Mouse (Mus musculus) stomach, embryonic 14.5 days (tissue): ENCODE measurements around the gene Ogdh. TPM values are rescaled to one million over a fixed set of nuclear protein-coding genes. Genes with fewer than 3 reads are reported as not detected.

Experiments used
- ATAC-seq: fragments of 200-750 bp; cut with Nextera tagmentation; 2 replicates; pipeline ENCODE4 v1.8.0; 2017; ENCODE audit warnings: low read depth, moderate TSS enrichment; ENCODE audit not compliant: insufficient number of reproducible peaks, insufficient read depth, low FRiP score
- H3K27ac ChIP-seq: fragments of 300-500 bp; sonication (generic); 2 replicates; pipeline ENCODE4 v1.5.1; 2014; ENCODE audit warnings: mild to moderate bottlenecking, low read length, moderate library complexity, mixed read lengths
- H3K27me3 ChIP-seq: fragments of 300-500 bp; sonication (generic); 2 replicates; pipeline ENCODE4 v1.6.1; 2014; ENCODE audit warnings: low read length, control low read depth, mixed read lengths; ENCODE audit not compliant: control insufficient read depth, insufficient read depth
- H3K36me3 ChIP-seq: fragments of 300-500 bp; sonication (generic); 2 replicates; pipeline ENCODE4 v1.6.1; 2014; ENCODE audit warnings: mild to moderate bottlenecking, control low read depth, low read length, moderate library complexity, mixed read lengths; ENCODE audit not compliant: control insufficient read depth, insufficient read depth
- H3K4me1 ChIP-seq: fragments of 300-500 bp; sonication (generic); 2 replicates; pipeline ENCODE4 v1.6.1; 2014; ENCODE audit warnings: low read length, control low read depth, mixed read lengths; ENCODE audit not compliant: control insufficient read depth, insufficient read depth
- H3K4me2 ChIP-seq: fragments of 300-500 bp; sonication (generic); replicated peaks from 2 replicates; pipeline ENCODE4 v1.6.1; 2014; ENCODE audit warnings: low read depth, low read length, control low read depth
- H3K4me3 ChIP-seq: fragments of 300-500 bp; sonication (generic); 2 replicates; pipeline ENCODE4 v1.5.1; 2014; ENCODE audit warnings: low read depth, low read length, control low read depth
- H3K9ac ChIP-seq: fragments of 300-500 bp; sonication (generic); replicated peaks from 2 replicates; pipeline ENCODE4 v1.6.1; 2014; ENCODE audit warnings: low read depth, mild to moderate bottlenecking, control low read depth, low read length, moderate library complexity, mixed read lengths
- H3K9me3 ChIP-seq: fragments of 300-500 bp; sonication (generic); 2 replicates; pipeline ENCODE4 v1.6.1; 2016; ENCODE audit warnings: low read depth, low read length, control low read depth; ENCODE audit not compliant: control insufficient read depth
- WGBS: fragments of 180-500 bp; shearing (Covaris S2); extraction: QIAGEN DNeasy Blood & Tissue Kit; methylation state at CpG from one replicate; pipeline ENCODE4 v1.1.7; 2014; 5-methylcytosine and 5-hydroxymethylcytosine counted together
- polyA plus RNA-seq: library from polyadenylated mRNA; unstranded; fragments of >200 nt; fragmentation: Nextera tagmentation; extraction: Ambion mirVana; gene quantifications from 2 replicates; pipeline ENCODE4 v1.2.1, GENCODE M21; 2014

Gene Ogdh
- polyA plus RNA-seq, 1 experiment from 2014 or later = 89.1 TPM

DNA sequence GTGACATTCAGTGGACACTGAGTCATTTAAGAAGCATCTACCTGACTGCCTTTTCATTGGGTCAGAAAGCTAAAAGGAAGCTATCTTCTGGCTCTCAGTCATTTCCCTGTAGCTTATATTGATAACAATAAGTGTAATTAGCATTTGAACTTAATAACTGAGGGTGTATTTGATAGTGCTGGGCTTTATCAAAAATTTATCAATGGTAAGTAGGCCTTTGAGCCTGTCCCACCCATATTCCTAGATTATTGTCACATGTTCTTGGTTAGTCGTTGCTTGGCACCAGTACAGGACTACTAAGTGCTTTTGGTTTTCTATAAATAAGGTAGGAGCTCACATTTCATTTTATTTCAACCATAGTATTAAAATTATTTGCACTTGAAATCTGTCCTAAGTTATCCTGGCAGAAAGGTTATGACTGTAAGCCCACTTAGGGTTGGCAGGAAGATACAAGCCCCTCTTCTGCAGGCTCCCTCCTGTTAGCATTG, 14.6 kb downstream of the Ogdh start:
- no peak overlapping the region for H3K4me3 ChIP-seq
- no peak overlapping the region for H3K9ac ChIP-seq
- no peaks in the 10 kb centered on the region for H3K9me3 ChIP-seq
- H3K4me2 ChIP-seq = no peak overlapping the region
- H3K4me1 ChIP-seq = no peaks in the 10 kb centered on the region
- no peak for ATAC-seq
- H3K36me3 ChIP-seq = peaks cover 19% of the 10 kb centered on the region
- H3K27ac ChIP-seq = no peak overlapping the region
- WGBS = 84% methylated on average over 1 of the region's 1 CpGs
- no peaks in the 10 kb centered on the region for H3K27me3 ChIP-seq

DNA sequence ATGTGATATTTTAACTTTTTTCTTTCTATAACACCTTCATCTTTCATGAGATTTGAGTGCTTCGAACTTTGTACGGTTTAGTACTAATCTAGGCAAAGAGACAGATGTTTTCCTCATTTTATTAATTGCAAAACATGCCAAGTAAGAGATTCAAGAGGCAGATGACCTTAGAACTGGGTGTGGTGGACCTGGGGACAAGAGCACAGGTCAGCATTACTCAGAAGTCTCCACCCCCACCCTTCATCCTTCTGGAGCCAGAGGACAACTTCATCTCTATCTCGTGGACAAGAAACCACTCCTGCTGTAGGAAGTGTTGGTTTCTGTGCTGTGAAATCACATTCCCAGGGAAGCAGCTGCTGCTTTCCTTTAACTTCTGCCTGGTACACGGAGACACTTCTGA, 16.7 kb downstream of the Ogdh start:
- Histone ChIP-seq H3K4me3 (no peak overlapping the region), H3K27ac (no peak overlapping the region), H3K27me3 (no peaks in the 10 kb centered on the region), H3K36me3 (peaks cover 25% of the 10 kb centered on the region), H3K4me1 (no peaks in the 10 kb centered on the region), H3K9ac (no peak overlapping the region), H3K4me2 (no peak overlapping the region), H3K9me3 (no peaks in the 10 kb centered on the region)
- ATAC-seq = no peak
- 88% methylated on average over 4 of the region's 4 CpGs for WGBS

DNA sequence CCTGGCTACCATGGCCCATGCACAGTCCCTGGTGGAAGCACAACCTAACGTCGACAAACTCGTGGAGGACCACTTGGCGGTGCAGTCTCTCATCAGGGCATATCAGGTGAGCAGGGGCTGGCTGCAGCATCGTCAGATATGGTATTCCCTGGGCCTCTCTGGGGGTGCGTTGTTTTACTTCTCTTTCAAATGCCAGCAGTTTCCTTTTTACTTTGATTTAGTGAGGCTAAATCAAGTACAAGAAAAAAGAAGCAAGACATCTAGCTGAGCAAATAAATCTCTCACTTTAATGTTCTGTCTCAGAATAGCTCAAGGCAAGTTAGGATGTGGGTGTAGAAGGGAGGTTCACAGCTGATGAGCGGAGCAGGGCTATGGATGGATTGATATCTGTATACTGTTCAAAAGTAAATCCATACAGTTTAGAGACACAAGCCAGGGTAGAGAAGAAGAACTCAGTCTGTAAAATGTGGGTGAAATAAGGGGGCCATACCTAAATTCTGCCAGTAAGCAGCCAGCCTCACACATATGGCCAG, 22.5 kb downstream of the Ogdh start:
- no peak overlapping the region for H3K9ac ChIP-seq
- no peak overlapping the region for H3K4me2 ChIP-seq
- H3K9me3 ChIP-seq = no peaks in the 10 kb centered on the region
- no peaks in the 10 kb centered on the region for H3K4me1 ChIP-seq
- 78% methylated on average over 7 of the region's 7 CpGs for WGBS
- no peak overlapping the region for H3K27ac ChIP-seq
- H3K4me3 ChIP-seq = no peak overlapping the region
- no peak for ATAC-seq
- no peaks in the 10 kb centered on the region for H3K27me3 ChIP-seq
- peaks cover 37% of the 10 kb centered on the region for H3K36me3 ChIP-seq

DNA sequence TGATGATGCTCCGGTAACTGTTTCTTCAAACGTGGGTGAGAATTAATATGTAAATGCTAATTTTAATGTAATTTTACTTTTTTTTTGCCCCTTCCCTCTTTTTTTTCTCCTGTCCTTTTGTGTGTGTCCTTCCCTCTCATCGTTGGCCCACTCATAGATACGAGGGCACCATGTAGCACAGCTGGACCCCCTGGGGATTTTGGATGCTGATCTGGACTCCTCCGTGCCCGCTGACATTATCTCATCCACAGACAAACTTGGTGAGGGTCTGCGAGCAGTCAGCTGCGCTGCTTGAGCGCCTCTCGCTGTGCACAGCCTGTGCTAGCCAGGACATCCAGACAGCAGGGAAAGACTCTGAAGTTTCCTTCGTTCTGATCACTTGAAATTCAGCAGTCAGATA, 25.4 kb downstream of the Ogdh start:
- H3K36me3 ChIP-seq = peaks cover 38% of the 10 kb centered on the region
- no peak for ATAC-seq
- no peak overlapping the region for H3K4me3 ChIP-seq
- H3K4me2 ChIP-seq = no peak overlapping the region
- H3K27ac ChIP-seq = no peak overlapping the region
- no peaks in the 10 kb centered on the region for H3K4me1 ChIP-seq
- no peaks in the 10 kb centered on the region for H3K9me3 ChIP-seq
- WGBS = 90% methylated on average over 11 of the region's 11 CpGs
- no peaks in the 10 kb centered on the region for H3K27me3 ChIP-seq
- no peak overlapping the region for H3K9ac ChIP-seq

DNA sequence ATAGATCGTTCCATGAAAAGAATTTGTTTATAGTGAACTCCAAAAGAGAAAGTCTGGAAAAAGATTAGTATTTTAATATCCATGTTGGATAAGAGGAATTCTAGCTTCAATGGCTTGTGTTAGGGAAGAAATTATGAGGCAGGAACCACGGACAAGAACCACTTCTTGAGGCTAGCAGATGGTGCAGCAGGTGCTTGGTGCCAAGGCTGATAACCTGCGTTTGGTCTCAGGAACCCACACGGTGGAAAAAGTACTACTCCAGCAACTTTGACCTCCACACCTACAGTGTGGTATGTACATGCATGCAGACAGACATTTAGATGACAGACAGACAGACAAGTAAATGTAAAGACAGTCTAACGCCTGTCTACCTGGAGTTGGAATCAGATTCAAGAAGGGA, 27.1 kb downstream of the Ogdh start:
- H3K9ac ChIP-seq = no peak overlapping the region
- H3K4me3 ChIP-seq = no peak overlapping the region
- peaks cover 40% of the 10 kb centered on the region for H3K36me3 ChIP-seq
- H3K4me2 ChIP-seq = no peak overlapping the region
- H3K9me3 ChIP-seq = no peaks in the 10 kb centered on the region
- no peak overlapping the region for H3K27ac ChIP-seq
- ATAC-seq = no peak
- 90% methylated on average over 5 of the region's 5 CpGs for WGBS
- H3K4me1 ChIP-seq = no peaks in the 10 kb centered on the region
- no peaks in the 10 kb centered on the region for H3K27me3 ChIP-seq

DNA sequence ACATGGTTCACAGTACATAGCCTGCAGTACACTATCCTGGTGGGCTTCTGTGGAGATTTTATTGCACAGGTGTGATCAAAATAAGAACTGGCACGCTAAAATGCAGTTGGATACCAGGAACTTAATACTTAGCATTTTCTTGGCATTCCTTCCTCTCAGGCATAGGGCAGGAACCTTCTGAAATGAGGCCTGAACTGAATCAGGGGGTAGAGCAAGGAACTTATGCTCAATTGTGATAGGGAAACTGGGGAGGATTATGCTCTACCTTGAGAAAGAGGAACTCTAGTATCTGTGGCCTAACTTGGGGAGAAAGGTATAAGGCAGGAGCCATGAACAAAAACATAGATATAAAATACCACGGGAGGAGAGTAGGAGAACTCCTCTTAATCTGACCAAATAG, 27.9 kb downstream of the Ogdh start:
- Histone ChIP-seq H3K27me3 (no peaks in the 10 kb centered on the region), H3K4me3 (no peak overlapping the region), H3K4me1 (no peaks in the 10 kb centered on the region), H3K27ac (no peak overlapping the region), H3K9me3 (no peaks in the 10 kb centered on the region), H3K36me3 (peaks cover 35% of the 10 kb centered on the region), H3K9ac (no peak overlapping the region), H3K4me2 (no peak overlapping the region)
- 83% methylated on average over 2 of the region's 2 CpGs for WGBS
- ATAC-seq = no peak

DNA sequence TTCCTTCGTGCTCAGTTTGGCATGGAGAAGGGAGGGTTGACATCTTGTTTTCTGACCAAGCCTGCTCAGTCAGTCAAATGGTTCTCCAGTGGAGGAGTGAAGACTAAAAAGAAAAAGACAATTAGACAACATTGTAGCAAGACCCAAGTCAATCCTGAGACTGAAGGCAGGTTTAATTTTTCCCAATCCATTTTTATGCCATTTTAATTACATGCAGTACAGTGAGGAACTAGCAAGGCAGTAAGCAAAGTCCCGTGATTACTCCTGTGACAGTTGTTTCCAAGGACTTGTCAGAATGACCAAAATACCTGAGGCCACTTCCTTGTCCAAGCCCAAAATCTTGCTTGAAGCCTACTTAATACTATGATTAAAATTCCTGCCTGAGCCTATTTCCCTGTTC, 30.7 kb downstream of the Ogdh start:
- no peaks in the 10 kb centered on the region for H3K27me3 ChIP-seq
- peaks cover 22% of the 10 kb centered on the region for H3K36me3 ChIP-seq
- 82% methylated on average over 2 of the region's 2 CpGs for WGBS
- H3K4me3 ChIP-seq = no peak overlapping the region
- no peak for ATAC-seq
- H3K9ac ChIP-seq = no peak overlapping the region
- no peak overlapping the region for H3K27ac ChIP-seq
- no peaks in the 10 kb centered on the region for H3K4me1 ChIP-seq
- H3K4me2 ChIP-seq = no peak overlapping the region
- no peaks in the 10 kb centered on the region for H3K9me3 ChIP-seq

DNA sequence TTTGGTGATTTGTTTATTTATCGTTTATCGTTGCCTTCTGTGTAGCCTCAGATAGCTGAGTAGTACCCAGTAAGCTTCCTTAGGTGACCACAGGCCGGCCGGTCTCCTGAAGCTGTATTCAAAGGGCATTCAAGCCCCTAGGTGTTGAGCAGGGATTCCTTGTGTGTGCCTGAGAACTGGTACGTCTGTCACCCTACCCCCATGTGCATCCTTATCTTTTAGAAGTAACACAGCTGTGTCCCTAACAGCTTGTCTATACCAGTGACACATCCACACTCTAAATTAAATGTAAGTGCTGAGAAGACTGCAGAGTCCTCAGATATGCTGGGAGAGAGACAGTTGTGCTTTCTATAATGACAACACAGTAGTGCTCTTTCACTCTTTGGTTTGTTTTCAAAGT, 31.9 kb downstream of the Ogdh start:
- no peak for ATAC-seq
- Histone ChIP-seq H3K27me3 (no peaks in the 10 kb centered on the region), H3K9ac (no peak overlapping the region), H3K4me1 (no peaks in the 10 kb centered on the region), H3K4me2 (no peak overlapping the region), H3K4me3 (no peak overlapping the region), H3K9me3 (no peaks in the 10 kb centered on the region), H3K36me3 (peaks cover 13% of the 10 kb centered on the region), H3K27ac (no peak overlapping the region)
- whole genome bisulfite sequencing = 81% methylated on average over 5 of the region's 5 CpGs

DNA sequence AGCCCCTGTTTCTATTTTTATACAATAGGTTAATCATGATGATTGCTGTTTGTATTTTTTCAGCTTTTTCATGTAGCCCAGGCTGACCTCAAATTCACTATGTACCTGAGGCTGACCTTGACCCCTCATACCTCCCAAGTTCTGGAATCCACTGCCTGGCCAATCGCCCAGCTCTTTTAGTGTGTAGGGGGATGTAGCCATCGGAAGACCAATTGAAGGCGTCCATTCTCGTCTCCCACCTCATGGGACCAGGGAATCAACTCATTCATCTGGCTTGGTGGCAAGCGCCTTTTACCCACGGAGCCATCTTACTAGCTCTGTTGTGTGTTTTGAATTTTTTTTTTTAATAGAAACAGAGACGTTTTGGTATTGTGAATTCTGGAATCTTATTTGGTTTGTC, 39.8 kb downstream of the Ogdh start:
- Histone ChIP-seq H3K4me2 (no peak overlapping the region), H3K27ac (no peak overlapping the region), H3K36me3 (no peaks in the 10 kb centered on the region; the same call in 1 of the 2 replicates), H3K4me1 (no peaks in the 10 kb centered on the region), H3K4me3 (no peak overlapping the region), H3K9ac (no peak overlapping the region), H3K27me3 (no peaks in the 10 kb centered on the region), H3K9me3 (no peaks in the 10 kb centered on the region)
- no peak for ATAC-seq
- WGBS = 90% methylated on average over 7 of the region's 7 CpGs
